ENCODE assay signal across 14 mouse cellular contexts in the genomic region with DNA sequence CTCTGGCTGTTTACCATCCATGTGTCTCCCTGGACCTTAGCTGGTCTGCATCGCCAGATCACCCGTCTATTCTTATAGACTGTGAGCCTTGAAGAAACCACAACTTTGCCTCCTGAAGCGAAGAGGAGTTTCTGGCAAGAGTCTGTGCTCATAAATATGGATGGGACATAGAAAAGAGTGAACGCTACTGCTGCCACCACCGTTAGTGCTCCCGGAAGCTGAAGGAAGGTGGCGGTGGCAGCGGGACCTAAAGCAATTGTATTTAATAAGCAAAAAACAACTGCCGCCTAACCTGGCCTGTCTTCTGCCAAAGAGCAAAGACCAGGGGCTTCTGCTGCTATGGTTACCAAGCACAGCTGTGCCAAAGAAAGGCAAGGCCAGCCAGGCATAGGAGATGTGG. TPM values are rescaled to one million over a fixed set of nuclear protein-coding genes. Genes with fewer than 3 reads are reported as not detected.
DNase-seq lines count a peak whose midpoint lies in the region; ATAC-seq and TF ChIP-seq lines count a peak whose summit lies in the region.
"Had no signal": no experiment of that assay in that cellular context is flagged by ENCODE, and none has a peak within 500 bp of the region (broad histone marks: within the 10 kb centered on the region; RNA-seq: fewer than 3 reads in every experiment).

No protein-coding gene starts in this region.

- H3K27me3 ChIP-seq in kidney, adult 2 months (replicated peaks; ENCODE audit: control insufficient read depth, insufficient read depth, low read length) = no peaks in the 10 kb centered on the region
- H3K27me3 ChIP-seq in kidney, embryonic 14.5 days (ENCODE audit: control insufficient read depth, insufficient read depth, low read length) = no peaks in the 10 kb centered on the region
- H3K27me3 ChIP-seq in embryonic facial prominence, embryonic 10.5 days (replicated peaks; ENCODE audit: low read depth, poor library complexity, severe bottlenecking) = no peaks in the 10 kb centered on the region
- H3K27me3 ChIP-seq in hindbrain, embryonic 10.5 days (ENCODE audit: insufficient read depth, poor library complexity, severe bottlenecking) = 0 out of 2 replicates have a peak, but pooled peaks cover 2% of the 10 kb centered on the region
- no peaks in the 10 kb centered on the region for H3K27me3 ChIP-seq in midbrain, embryonic 11.5 days (ENCODE audit: control insufficient read depth, insufficient read depth, low read length)

- TF ChIP-seq CTCF in kidney, adult 2 months (conservative IDR thresholded peaks at IDR 0.05; ENCODE audit: insufficient read depth, insufficient read length, low read depth, low read length) = no peak

- no peak overlapping the region for H3K9ac ChIP-seq in kidney, embryonic 14.5 days (ENCODE audit: low read depth, low read length)
- no peak overlapping the region for H3K9ac ChIP-seq in midbrain, embryonic 11.5 days (ENCODE audit: low read length)

- 54% methylated on average over 9 of the region's 9 CpGs for WGBS in kidney, adult 2 months
- 86% methylated on average over 9 of the region's 9 CpGs for WGBS in kidney, embryonic 14.5 days
- WGBS in embryonic facial prominence, embryonic 10.5 days = 92% methylated on average over 9 of the region's 9 CpGs
- WGBS in hindbrain, embryonic 10.5 days = 72% methylated on average over 9 of the region's 9 CpGs
- WGBS in midbrain, embryonic 11.5 days = 63% methylated on average over 9 of the region's 9 CpGs

- H3K36me3 ChIP-seq in kidney, adult 2 months (ENCODE audit: control insufficient read depth, insufficient read depth, low read length) = no peaks in the 10 kb centered on the region
- no peaks in the 10 kb centered on the region for H3K36me3 ChIP-seq in kidney, embryonic 14.5 days (ENCODE audit: control insufficient read depth, insufficient read depth, low read length)
- H3K36me3 ChIP-seq in embryonic facial prominence, embryonic 10.5 days (replicated peaks) = no peaks in the 10 kb centered on the region
- no peaks in the 10 kb centered on the region for H3K36me3 ChIP-seq in hindbrain, embryonic 10.5 days
- H3K36me3 ChIP-seq in midbrain, embryonic 11.5 days (ENCODE audit: control insufficient read depth, insufficient read depth, low read length) = no peaks in the 10 kb centered on the region

- H3K9me3 ChIP-seq in kidney, embryonic 14.5 days (ENCODE audit: control insufficient read depth, low read length) = no peaks in the 10 kb centered on the region
- no peaks in the 10 kb centered on the region for H3K9me3 ChIP-seq in embryonic facial prominence, embryonic 10.5 days
- H3K9me3 ChIP-seq in hindbrain, embryonic 10.5 days = no peaks in the 10 kb centered on the region
- no peaks in the 10 kb centered on the region for H3K9me3 ChIP-seq in midbrain, embryonic 11.5 days (ENCODE audit: control insufficient read depth, low read length)

- ATAC-seq in kidney, embryonic 14.5 days (ENCODE audit: low FRiP score, low TSS enrichment) = no peak
- ATAC-seq in midbrain, embryonic 11.5 days (ENCODE audit: low FRiP score) = no peak
- no peak for ATAC-seq in inflammation-experienced regulatory T-cells, adult 6 months

- peaks cover 40% of the 10 kb centered on the region for H3K4me1 ChIP-seq in kidney, adult 2 months (ENCODE audit: control insufficient read depth, insufficient read depth, low read length)
- peaks cover 44% of the 10 kb centered on the region for H3K4me1 ChIP-seq in kidney, embryonic 14.5 days (ENCODE audit: control insufficient read depth, insufficient read depth, low read length)
- peaks cover 92% of the 10 kb centered on the region for H3K4me1 ChIP-seq in embryonic facial prominence, embryonic 10.5 days
- peaks cover 98% of the 10 kb centered on the region for H3K4me1 ChIP-seq in hindbrain, embryonic 10.5 days (replicated peaks)
- peaks cover 59% of the 10 kb centered on the region for H3K4me1 ChIP-seq in midbrain, embryonic 11.5 days (ENCODE audit: control insufficient read depth, insufficient read depth, low read length)

- DNase-seq in kidney, adult 2 months = no peak
- no peak for DNase-seq in embryonic facial prominence, embryonic 10.5 days (ENCODE audit: low spot score)
- peak; percentile 23 for DNase-seq in hindbrain, embryonic 10.5 days (ENCODE audit: low spot score)
- no peak for DNase-seq in midbrain, embryonic 11.5 days (ENCODE audit: low spot score, missing footprints)
- DNase-seq in lung, adult 18-20 months = no peak
- DNase-seq in natural killer cell, adult 2 months (ENCODE audit: low spot score in 2 of 2) = no peak
- DNase-seq: adrenal gland, postnatal 10 days; cerebellum, adult 18-20 months; gastrocnemius, postnatal 36 days; left cerebral cortex, postnatal 4 days; spleen, adult 18-20 months had no signal

- peak overlapping the region; percentile 75 for H3K27ac ChIP-seq in kidney, adult 2 months (ENCODE audit: insufficient read depth, low read depth, low read length)
- no peak overlapping the region; the same call in 1 of the 2 replicates for H3K27ac ChIP-seq in kidney, embryonic 14.5 days (ENCODE audit: low read depth, low read length)
- H3K27ac ChIP-seq in embryonic facial prominence, embryonic 10.5 days (replicated peaks) = peak overlapping the region; percentile 96
- peak overlapping the region; percentile 96 for H3K27ac ChIP-seq in hindbrain, embryonic 10.5 days
- peak overlapping the region; percentile 40 for H3K27ac ChIP-seq in midbrain, embryonic 11.5 days (ENCODE audit: low read depth, low read length)

- no peak overlapping the region for H3K4me3 ChIP-seq in kidney, adult 2 months (ENCODE audit: insufficient read depth, low read depth, low read length)
- no peak overlapping the region for H3K4me3 ChIP-seq in kidney, embryonic 14.5 days (ENCODE audit: low read length)
- H3K4me3 ChIP-seq in embryonic facial prominence, embryonic 10.5 days = no peak overlapping the region
- no peak overlapping the region for H3K4me3 ChIP-seq in hindbrain, embryonic 10.5 days
- no peak overlapping the region for H3K4me3 ChIP-seq in midbrain, embryonic 11.5 days (ENCODE audit: low read depth, low read length)
- H3K4me3 ChIP-seq: erythroblast, embryonic 14.5 days had no signal

- H3K4me2 ChIP-seq in kidney, embryonic 14.5 days (replicated peaks; ENCODE audit: low read depth, low read length) = no peak overlapping the region
- H3K4me2 ChIP-seq in midbrain, embryonic 11.5 days = no peak overlapping the region

- no peak for TF ChIP-seq POLR2A in kidney, adult 2 months (IDR thresholded peaks at IDR 0.05; ENCODE audit: low read depth, low read length)

RNA-seq across cellular contexts. Expression of a gene that starts 59.3 kb away (rescaled TPM):
- 1.2 and 1.3 TPM in 2 replicates for polyA plus RNA-seq in kidney, adult 2 months (2012; rRNA removed)
- polyA plus RNA-seq in kidney, embryonic 14.5 days (2014; fragmentation: Nextera tagmentation; extraction: Ambion mirVana) = 0.91 and 1.7 TPM in 2 replicates
- polyA plus RNA-seq in embryonic facial prominence, embryonic 10.5 days (2016; fragmentation: Nextera tagmentation; extraction: Ambion mirVana) = 0.44 and 0.86 TPM in 2 replicates
- 0.33 and 0.47 TPM in 2 replicates for polyA plus RNA-seq in hindbrain, embryonic 10.5 days (2016; fragmentation: Nextera tagmentation; extraction: Ambion mirVana)
- polyA plus RNA-seq in midbrain, embryonic 11.5 days (2014; fragmentation: Nextera tagmentation; extraction: Ambion mirVana) = 0.21 and 0.74 TPM in 2 replicates
- polyA plus RNA-seq in inflammation-experienced regulatory T-cells, adult 6 months (2017; shearing (Covaris generic)) = 1 to 10 TPM; 3.0 to 8.3 (median 4.3) TPM
- polyA plus RNA-seq: erythroblast, embryonic 14.5 days had no signal
